Mouse (Mus musculus) kidney, adult 2 months (tissue): ENCODE measurements at regions not wholly inside any gene's neighbourhood (a gene's known extent, or its start where the extent isn't known, plus 50 kb on each side); places are given as distances from the start of the nearest gene placed in this dataset.

Experiments used
- CTCF ChIP-seq: fragments of 200-500 bp; conservative IDR thresholded peaks from 2 replicates; pipeline ENCODE4 v1.5.1; 2011; ENCODE audit warnings: low read depth, mild to moderate bottlenecking, control low read depth, low read length, moderate library complexity, mixed read lengths; ENCODE audit not compliant: insufficient read depth, insufficient read length
- POLR2A ChIP-seq: fragments of 200-500 bp; IDR thresholded peaks from one replicate; pipeline ENCODE4 v1.6.1; 2011; ENCODE audit warnings: low read depth, low read length, control low read depth

DNA sequence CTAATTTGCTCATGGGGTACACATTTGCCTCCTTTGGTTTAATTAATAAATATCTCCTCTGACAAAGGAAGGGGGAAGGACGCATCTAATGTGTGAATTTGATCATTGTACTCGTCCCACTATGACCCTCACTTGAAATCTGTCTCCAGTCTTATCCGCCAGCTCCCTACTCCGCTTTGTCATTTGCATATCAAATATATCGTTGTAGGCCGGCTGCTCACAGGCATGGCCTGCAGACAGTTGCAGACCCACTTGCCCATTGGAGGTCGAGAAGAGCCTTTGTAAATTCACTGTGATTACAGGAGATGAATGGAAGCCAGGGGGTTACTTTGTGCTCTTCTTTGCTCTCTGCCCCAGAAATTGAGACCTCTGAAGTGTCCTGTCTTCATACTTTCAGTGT is 457.5 kb upstream of the 4930412O13Rik start:
- TF ChIP-seq POLR2A: no peak
- no peak for TF ChIP-seq CTCF
